Mouse (Mus musculus) lung, postnatal 0 days (tissue): Measurements from ENCODE around the gene Pde4d. TPM values are rescaled to one million over a fixed set of nuclear protein-coding genes. Genes with fewer than 3 reads are reported as not detected.

Experiments
- ATAC-seq: fragments of 200-750 bp; cut with Nextera tagmentation; 2 replicates; pipeline ENCODE4 v1.8.0; 2017; ENCODE audit warnings: moderate library complexity
- DNase-seq: peaks from one replicate; pipeline ENCODE4 v3.0.0-alpha.2; 2016; ENCODE audit warnings: low spot score
- H3K27ac ChIP-seq: fragments of 300-500 bp; sonication (generic); 2 replicates; pipeline ENCODE4 v1.5.1; 2014; ENCODE audit warnings: antibody characterized with exemption, mild to moderate bottlenecking, low read length, mixed read lengths
- H3K27me3 ChIP-seq: fragments of 300-500 bp; sonication (generic); replicated peaks from 2 replicates; pipeline ENCODE4 v1.6.1; 2014; ENCODE audit warnings: low read length, mixed read lengths; ENCODE audit not compliant: insufficient read depth
- H3K36me3 ChIP-seq: fragments of 300-500 bp; sonication (generic); 2 replicates; pipeline ENCODE4 v1.6.1; 2014; ENCODE audit warnings: low read length, mixed read lengths; ENCODE audit not compliant: insufficient read depth
- H3K4me1 ChIP-seq: fragments of 300-500 bp; sonication (generic); 2 replicates; pipeline ENCODE4 v1.6.1; 2014; ENCODE audit warnings: antibody characterized with exemption, low read depth, low read length, mixed read lengths; ENCODE audit not compliant: insufficient read depth
- H3K4me2 ChIP-seq: fragments of 300-500 bp; sonication (generic); replicated peaks from 2 replicates; pipeline ENCODE4 v1.6.1; 2014; ENCODE audit warnings: low read depth, mild to moderate bottlenecking, low read length, moderate library complexity, mixed read lengths
- H3K4me3 ChIP-seq: fragments of 300-500 bp; sonication (generic); 2 replicates; pipeline ENCODE4 v1.5.1; 2014; ENCODE audit warnings: low read depth, low read length
- H3K9ac ChIP-seq: fragments of 300-500 bp; sonication (generic); replicated peaks from 2 replicates; pipeline ENCODE4 v1.6.1; 2014; ENCODE audit warnings: low read depth, mild to moderate bottlenecking
- H3K9me3 ChIP-seq: fragments of 300-500 bp; sonication (generic); 2 replicates; pipeline ENCODE4 v1.6.1; 2016; ENCODE audit warnings: low read length, mixed read lengths
- CTCF ChIP-seq: IDR thresholded peaks from 2 replicates; pipeline ENCODE4 v1.5.1; 2016; ENCODE audit warnings: antibody characterized with exemption, mild to moderate bottlenecking
- EP300 ChIP-seq: IDR thresholded peaks from 2 replicates; pipeline ENCODE4 v1.6.1; 2016; ENCODE audit warnings: antibody characterized with exemption, mild to moderate bottlenecking, control low read depth
- WGBS: fragments of 180-500 bp; shearing (Covaris S2); extraction: QIAGEN DNeasy Blood & Tissue Kit; methylation state at CpG from one replicate; pipeline ENCODE4 v1.1.7; 2014; 5-methylcytosine and 5-hydroxymethylcytosine counted together
- polyA plus RNA-seq: library from polyadenylated mRNA; unstranded; fragments of >200 nt; fragmentation: Nextera tagmentation; extraction: Ambion mirVana; gene quantifications from 2 replicates; pipeline ENCODE4 v1.2.1, GENCODE M21; 2015

The Pde4d gene
- polyA plus RNA-seq, 1 experiment from 2014 or later = 19.7 TPM

- no peaks in the 10 kb centered on the region for H3K36me3 ChIP-seq
- H3K4me1 ChIP-seq = no peaks in the 10 kb centered on the region
- TF ChIP-seq EP300 (no peak), CTCF (no peak)
- ATAC-seq (no peak), DNase-seq (no peak)
- H3K4me2 ChIP-seq = no peak overlapping the region
- no peaks in the 10 kb centered on the region for H3K27me3 ChIP-seq
- H3K27ac ChIP-seq = no peak overlapping the region
- WGBS = 77% methylated on average over 4 of the region's 4 CpGs
- no peaks in the 10 kb centered on the region for H3K9me3 ChIP-seq
- H3K4me3 ChIP-seq = no peak overlapping the region
- no peak overlapping the region for H3K9ac ChIP-seq
These were observed 471.4 kb downstream of the Pde4d start for GRCm38 (mm10) chr13:108921146-108921545.

GRCm38 (mm10) chr13:108934854-108935253 is 485.1 kb downstream of the Pde4d start:
- ATAC-seq = no peak

GRCm38 (mm10) chr13:108937272-108937671 is 487.5 kb downstream of the Pde4d start:
- Histone ChIP-seq H3K4me3 (no peak overlapping the region), H3K27ac (no peak overlapping the region)
- no peak for ATAC-seq

More at GRCm38 (mm10) chr13:108934854-108935253, 485.1 kb downstream of the Pde4d start:
- Histone ChIP-seq H3K4me3 (no peak overlapping the region), H3K27me3 (no peaks in the 10 kb centered on the region), H3K27ac (no peak overlapping the region), H3K9me3 (no peaks in the 10 kb centered on the region), H3K9ac (no peak overlapping the region), H3K4me1 (no peaks in the 10 kb centered on the region), H3K4me2 (no peak overlapping the region), H3K36me3 (no peaks in the 10 kb centered on the region)
- 62% methylated on average over 3 of the region's 3 CpGs for WGBS
- no peak for DNase-seq
- TF ChIP-seq CTCF (no peak), EP300 (no peak)

GRCm38 (mm10) chr13:108952911-108953310 is 503.2 kb downstream of the Pde4d start:
- Histone ChIP-seq H3K27me3 (no peaks in the 10 kb centered on the region), H3K27ac (no peak overlapping the region), H3K36me3 (no peaks in the 10 kb centered on the region), H3K4me2 (no peak overlapping the region), H3K4me3 (no peak overlapping the region), H3K9me3 (no peaks in the 10 kb centered on the region), H3K9ac (no peak overlapping the region), H3K4me1 (no peaks in the 10 kb centered on the region)
- TF ChIP-seq EP300 (no peak), CTCF (no peak)
- no peak for ATAC-seq
- WGBS = 100% methylated on average over 1 of the region's 1 CpGs
- no peak for DNase-seq

More at GRCm38 (mm10) chr13:108937272-108937671, 487.5 kb downstream of the Pde4d start:
- Histone ChIP-seq H3K4me2 (no peak overlapping the region), H3K9me3 (no peaks in the 10 kb centered on the region), H3K4me1 (no peaks in the 10 kb centered on the region), H3K27me3 (no peaks in the 10 kb centered on the region), H3K36me3 (no peaks in the 10 kb centered on the region), H3K9ac (no peak overlapping the region)
- DNase-seq = no peak
- TF ChIP-seq CTCF = no peak
- 60% methylated on average over 2 of the region's 2 CpGs for WGBS

GRCm38 (mm10) chr13:108956059-108956458 is 506.3 kb downstream of the Pde4d start:
- no peak overlapping the region for H3K4me3 ChIP-seq
- WGBS = 71% methylated on average over 4 of the region's 4 CpGs
- no peak for TF ChIP-seq EP300
- no peak for TF ChIP-seq CTCF

GRCm38 (mm10) chr13:108964056-108964455 is 514.3 kb downstream of the Pde4d start:
- H3K27ac ChIP-seq = no peak overlapping the region
- H3K4me2 ChIP-seq = no peak overlapping the region
- no peaks in the 10 kb centered on the region for H3K36me3 ChIP-seq
- no peak overlapping the region for H3K9ac ChIP-seq
- DNase-seq = no peak
- ATAC-seq = no peak
- H3K27me3 ChIP-seq = no peaks in the 10 kb centered on the region
- no peaks in the 10 kb centered on the region for H3K9me3 ChIP-seq
- no peak overlapping the region for H3K4me3 ChIP-seq
- no peak for TF ChIP-seq EP300
- TF ChIP-seq CTCF = no peak
- WGBS = 82% methylated on average over 2 of the region's 2 CpGs
- no peaks in the 10 kb centered on the region for H3K4me1 ChIP-seq

More at GRCm38 (mm10) chr13:108956059-108956458, 506.3 kb downstream of the Pde4d start:
- no peak for DNase-seq
- no peaks in the 10 kb centered on the region for H3K36me3 ChIP-seq
- no peaks in the 10 kb centered on the region for H3K27me3 ChIP-seq
- H3K27ac ChIP-seq = no peak overlapping the region
- H3K4me1 ChIP-seq = no peaks in the 10 kb centered on the region
- no peak for ATAC-seq
- no peak overlapping the region for H3K9ac ChIP-seq
- no peaks in the 10 kb centered on the region for H3K9me3 ChIP-seq
- no peak overlapping the region for H3K4me2 ChIP-seq

GRCm38 (mm10) chr13:108981144-108981543 is 531.4 kb downstream of the Pde4d start:
- H3K4me1 ChIP-seq = no peaks in the 10 kb centered on the region
- H3K36me3 ChIP-seq = no peaks in the 10 kb centered on the region
- no peak overlapping the region for H3K9ac ChIP-seq
- H3K4me2 ChIP-seq = no peak overlapping the region
- ATAC-seq (no peak), DNase-seq (no peak)
- no peak for TF ChIP-seq CTCF
- no peaks in the 10 kb centered on the region for H3K27me3 ChIP-seq
- 95% methylated on average over 1 of the region's 1 CpGs for WGBS
- no peaks in the 10 kb centered on the region for H3K9me3 ChIP-seq
- H3K27ac ChIP-seq = no peak overlapping the region
- no peak overlapping the region for H3K4me3 ChIP-seq
